Mouse (Mus musculus) kidney, postnatal 4 days (tissue): ENCODE measurements around the gene Bcar3.

Source experiments
- DNase-seq, 2 experiments: peaks; one replicate each; pipeline ENCODE4 v3.0.0; 2021; ENCODE audit warnings: mixed read lengths in 2 of 2

The Bcar3 gene

DNA sequence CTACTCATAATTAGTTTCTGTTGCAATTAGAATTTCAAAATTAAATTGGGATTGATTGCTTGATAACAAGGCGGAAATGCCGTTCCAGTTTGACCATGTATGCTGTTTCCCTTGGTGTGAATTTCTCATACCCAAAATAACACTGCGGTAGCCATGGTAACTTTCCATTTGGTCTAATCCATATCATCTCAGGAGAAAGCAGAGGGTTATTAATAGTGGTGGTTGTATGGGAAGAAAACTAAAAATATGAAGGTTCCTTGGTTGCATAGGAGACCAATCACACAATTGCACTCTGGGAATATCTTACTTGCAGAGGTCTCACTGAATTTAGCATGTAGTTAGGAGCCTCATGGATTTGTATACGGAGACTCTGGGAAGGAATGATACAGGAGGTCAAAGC is 191.8 kb downstream of the Bcar3 start:
- no peak for DNase-seq

DNA sequence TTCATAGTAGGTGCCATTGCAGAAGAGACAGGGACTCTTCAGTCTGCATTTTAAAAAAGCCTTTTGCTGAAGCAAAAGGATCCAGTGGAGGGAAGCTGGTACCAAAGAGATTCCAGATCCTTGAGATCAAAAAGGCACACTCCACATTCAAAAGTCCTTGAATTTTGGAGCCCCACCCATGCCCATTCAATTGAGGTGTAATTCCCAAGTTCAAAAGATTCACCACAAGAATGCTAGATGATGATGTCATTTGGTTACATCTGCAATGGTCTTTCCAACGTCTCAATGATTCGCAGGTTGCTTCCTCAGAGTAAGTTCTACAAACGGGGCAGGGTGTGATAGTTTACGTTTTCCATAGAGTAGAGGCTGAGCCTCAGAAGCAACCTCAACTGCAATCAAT is 192.3 kb downstream of the Bcar3 start:
- DNase-seq = no peak

GRCm38 (mm10) chr3:122488051-122488754 is 194.3 kb downstream of the Bcar3 start:
- peak in 1 of 2 experiments; percentile 58 for DNase-seq

GRCm38 (mm10) chr3:122490574-122490973 is 196.6 kb downstream of the Bcar3 start:
- DNase-seq = no peak

DNA sequence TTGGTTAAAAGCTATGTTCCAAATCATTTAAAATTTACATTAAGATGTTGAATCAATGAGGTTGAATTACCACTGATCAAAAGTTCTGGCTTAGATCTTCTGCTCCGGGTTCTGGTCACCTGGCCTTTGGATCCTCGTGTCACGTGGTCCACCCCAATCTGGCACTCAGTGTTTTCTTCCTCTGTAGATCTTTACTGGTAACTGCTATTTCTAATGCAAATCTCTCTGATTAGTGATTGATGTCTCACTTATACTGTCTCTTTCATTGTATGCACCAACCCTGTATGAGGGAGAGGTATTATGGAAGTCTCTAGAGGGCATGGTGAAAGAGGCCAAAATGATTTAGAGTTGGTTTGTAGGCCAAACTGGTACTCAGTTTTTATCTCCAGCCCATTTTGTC is 198.1 kb downstream of the Bcar3 start:
- no peak for DNase-seq

DNA sequence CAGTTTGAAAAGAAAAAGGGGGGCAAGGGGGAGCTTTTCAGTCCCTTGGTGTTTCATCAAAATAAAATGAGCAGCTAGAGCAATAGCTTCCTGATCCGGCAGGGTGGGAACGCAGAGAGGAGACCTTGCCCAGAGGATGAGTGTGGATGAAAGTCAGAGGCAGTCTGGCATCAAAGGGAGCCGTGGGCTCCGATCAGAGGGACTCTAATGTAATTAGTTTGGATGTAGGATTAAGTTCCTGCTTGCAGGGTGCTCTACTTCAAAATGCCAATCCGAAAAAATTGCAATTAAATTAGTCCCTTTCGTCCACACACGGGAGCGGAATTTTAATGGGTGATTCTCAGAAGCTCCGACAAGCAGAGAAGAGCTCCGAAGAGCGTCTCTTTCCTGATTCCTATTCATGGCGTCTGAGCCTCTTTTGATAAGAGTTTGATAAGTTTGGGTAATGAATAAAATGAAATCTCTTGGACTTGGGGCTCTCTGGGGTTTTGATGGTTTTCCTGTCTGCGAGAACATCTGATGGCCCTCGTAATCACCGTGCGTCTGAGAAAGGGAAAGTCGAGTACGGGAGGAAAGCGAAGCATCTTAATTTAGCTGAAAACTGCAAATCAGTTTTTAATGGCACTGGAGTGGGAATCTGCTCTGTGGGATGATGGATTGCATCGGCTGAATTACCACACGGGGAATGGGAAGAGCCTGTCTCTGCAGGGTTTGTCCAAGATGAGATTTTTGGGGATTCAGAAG is 199.1 kb downstream of the Bcar3 start:
- no peak for DNase-seq

DNA sequence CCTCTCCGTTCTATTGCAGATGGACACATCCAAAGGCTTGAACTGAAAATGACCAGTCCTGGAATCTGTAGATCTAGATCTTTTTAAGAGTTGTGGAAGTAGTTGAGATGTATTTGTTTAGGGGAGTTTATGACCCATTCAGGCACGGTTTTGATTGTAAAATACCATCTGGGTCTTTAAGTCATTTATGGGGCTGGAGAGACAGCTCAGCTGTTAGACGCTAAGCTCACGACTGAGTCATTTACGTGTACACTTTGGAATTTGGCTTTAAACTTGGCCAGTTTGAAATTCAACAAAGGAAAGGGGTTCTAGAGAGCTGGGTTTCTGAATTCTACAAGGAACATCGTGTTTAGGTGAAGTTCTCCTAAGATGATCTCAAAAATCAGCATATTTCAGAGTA is 200.8 kb downstream of the Bcar3 start:
- no peak for DNase-seq

GRCm38 (mm10) chr3:122497871-122498270 is 203.9 kb downstream of the Bcar3 start:
- no peak for DNase-seq

DNA sequence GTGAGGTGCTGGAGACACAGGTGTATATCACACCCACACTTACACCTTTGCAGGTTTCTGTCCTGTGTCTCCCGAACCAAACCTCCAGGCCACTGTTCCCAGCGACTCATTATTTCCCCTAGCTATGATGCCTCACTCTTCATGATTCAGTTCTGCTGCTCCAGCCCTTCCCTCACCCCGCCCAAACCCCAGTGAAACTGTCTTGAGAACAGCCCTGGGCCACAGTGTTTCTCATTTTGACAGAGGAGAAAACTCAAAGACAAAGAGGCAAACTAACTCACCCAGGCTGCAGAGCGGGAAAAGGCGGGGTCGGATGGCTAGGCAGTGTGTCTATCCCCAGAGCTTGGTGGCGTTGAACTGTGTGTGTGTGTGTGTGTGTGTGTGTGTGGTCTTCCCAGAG is 204.6 kb downstream of the Bcar3 start:
- no peak for DNase-seq

- no peak for DNase-seq
Measured at GRCm38 (mm10) chr3:122499647-122500046, 205.7 kb downstream of the Bcar3 start.

DNA sequence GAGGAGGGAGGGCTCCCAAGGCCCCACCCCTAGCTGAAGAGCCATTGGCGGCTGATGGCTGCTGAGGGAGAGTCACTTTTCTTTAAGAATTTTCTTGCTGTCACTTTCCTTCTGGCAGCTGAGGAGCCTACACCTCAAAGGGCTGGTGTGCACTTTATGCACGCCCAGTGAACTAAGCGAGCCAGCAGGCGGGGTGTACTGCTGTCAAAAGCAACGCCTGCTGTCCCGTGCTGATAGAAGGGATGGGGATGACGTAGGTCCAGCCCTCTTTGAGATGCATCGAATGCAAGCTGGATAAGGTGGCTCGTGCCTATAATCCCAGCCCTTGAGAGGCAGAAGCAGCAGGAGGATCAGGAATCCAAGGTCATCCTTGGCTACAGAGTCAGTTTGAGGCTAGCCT is 207.0 kb downstream of the Bcar3 start:
- DNase-seq = no peak

GRCm38 (mm10) chr3:122506343-122506916 is 212.5 kb downstream of the Bcar3 start:
- no peak for DNase-seq

GRCm38 (mm10) chr3:122507826-122508225 is 213.9 kb downstream of the Bcar3 start:
- no peak for DNase-seq

DNA sequence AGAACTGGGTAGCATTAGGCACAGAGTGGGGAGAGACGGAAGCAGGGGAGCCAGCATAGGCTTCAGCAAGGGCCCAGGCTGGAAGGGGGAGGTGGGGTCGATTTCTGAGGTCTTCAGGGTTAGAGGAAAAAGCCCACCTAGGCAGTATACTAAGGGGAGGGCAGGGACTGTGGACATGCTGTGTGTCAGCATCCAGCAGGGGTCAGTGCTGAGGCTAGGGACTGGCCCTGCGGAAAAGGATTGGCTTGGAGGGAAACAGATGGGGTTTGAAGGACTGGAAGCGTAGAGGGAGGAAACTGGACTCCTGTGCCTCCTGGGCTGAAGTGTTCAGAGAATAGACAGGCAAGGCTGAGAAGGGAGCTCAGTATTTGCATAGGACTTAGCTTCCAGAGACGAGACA is 215.1 kb downstream of the Bcar3 start:
- peak; percentile 87 to 88 for DNase-seq

DNA sequence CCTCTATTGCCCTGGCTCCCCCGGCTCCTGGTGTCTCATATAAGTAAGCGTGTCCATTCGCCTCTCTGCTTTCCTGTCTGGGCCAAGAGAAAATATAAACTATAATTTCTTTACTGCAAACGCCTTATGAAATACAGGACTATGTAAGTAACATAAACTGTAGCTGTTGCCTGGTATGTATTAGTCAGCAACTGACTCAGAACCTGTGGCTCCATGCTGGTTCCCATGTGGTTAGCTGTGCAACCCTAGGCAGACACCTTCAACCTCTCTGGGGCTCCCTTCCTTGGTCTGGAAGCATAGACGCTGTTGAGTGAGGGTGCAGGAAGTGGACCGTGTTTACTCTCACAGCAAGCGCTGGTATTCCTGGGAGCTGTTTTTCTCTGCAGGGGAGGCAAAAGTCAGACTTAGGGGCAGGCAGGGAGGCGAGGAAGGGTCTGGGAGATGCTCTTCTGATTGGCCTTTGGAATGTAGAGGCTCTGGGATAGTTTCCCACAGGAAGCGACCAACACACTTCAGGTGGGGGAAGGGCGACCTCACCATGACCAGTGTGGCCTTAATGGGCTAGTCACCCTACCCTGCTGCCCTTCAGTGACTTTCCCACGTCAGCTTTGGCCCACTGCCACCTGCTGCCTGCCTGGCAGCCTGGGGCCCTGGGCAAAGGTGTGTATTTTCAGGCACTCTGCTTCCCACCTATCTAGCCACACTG is 215.8 kb downstream of the Bcar3 start:
- DNase-seq = peak; percentile 90 to 93

DNA sequence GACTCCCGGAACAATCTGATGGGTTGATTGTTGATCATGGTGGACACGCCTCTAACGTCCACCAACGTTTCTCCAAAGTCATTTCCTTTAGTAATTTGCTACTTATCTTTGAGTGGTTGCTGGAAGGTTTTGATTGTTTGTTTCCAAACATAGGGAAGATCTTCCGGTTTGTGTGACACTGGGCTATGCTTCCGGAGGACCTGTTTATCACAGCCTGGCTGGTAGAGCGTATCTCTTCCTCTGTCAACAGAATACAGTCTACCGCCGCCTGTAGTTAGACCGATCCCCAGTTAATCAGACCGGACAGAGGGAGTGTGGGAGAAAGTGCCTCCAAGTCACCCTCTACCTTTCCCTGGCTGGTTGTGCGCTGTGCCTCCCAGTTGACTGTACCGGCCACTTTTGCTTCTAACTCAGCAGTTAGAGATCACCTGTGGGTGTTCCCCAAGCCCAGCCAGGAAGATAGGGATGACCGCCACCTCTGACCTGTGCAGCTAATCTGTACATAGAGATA is 216.4 kb downstream of the Bcar3 start:
- DNase-seq = peak in 1 of 2 experiments; percentile 50

GRCm38 (mm10) chr3:122510932-122511331 is 217.0 kb downstream of the Bcar3 start:
- DNase-seq = peak in 1 of 2 experiments; percentile 40

DNA sequence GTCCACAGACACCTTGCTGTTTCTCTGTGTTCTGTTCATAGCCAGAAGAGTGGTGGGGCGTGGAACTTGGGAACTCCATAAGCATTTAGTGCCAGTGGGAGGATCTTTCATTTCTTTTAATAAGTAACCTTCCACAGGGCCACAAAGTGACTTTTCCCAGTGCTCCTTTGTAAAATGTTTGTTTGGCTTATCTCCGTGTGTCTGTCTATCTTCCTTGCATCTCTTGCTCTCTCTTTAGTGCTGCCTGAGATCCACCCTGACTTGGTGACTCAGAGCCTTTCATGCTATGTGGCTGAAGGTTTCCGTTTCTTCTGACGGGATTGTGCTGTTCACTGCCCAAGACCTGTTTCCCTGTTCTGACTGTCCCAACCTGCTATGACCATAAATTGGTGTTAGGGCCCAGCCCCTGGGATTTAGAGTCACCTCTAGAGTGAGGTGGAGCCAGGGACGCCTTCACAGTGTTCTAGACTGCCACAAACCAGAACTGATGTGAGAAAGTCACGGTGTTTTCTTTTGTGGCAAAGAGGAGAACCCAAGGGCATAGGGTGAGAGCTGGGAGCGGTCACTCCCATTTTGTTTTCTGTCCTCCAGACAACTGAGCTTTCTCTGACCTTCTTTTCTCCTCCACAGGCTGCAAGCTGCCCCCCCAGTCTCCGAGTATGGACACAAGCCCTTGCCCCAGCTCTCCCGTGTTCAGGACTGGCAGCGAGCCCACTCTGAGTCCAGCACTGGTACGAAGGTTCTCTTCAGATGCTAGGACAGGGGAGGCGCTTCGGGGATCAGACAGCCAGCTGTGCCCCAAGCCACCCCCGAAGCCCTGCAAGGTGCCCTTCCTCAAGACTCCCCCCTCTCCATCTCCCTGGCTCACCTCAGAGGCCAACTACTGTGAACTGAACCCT is 218.0 kb downstream of the Bcar3 start:
- DNase-seq = peak in 1 of 2 experiments; percentile 66

DNA sequence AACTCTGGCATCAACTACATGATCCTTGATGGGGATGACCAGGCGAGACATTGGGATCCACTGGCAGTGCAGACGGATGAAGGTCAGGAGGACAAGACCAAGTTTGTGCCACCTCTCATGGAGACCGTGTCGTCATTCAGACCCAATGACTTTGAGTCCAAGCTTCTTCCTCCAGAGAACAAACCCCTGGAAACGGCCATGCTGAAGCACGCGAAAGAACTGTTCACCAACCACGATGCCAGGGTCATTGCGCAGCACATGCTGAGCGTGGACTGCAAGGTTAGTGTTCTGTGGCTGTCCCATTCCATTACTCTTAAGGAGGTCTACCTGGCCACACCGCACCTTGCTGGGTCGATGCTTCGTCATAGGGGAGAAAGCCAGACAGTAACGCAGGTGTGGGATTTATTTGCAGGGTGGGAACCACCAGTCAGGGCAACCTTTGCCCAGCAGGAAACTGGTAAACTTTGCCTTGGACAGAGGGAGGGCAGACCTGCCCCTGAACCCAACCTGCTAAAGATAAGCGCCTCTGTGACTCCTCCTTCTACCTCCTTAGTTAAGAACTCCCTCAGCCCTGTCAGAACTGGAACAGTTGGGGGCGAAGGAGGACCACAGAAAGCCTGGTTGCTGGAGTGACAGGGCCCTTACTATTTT is 218.9 kb downstream of the Bcar3 start:
- peak in 1 of 2 experiments; percentile 22 for DNase-seq

DNA sequence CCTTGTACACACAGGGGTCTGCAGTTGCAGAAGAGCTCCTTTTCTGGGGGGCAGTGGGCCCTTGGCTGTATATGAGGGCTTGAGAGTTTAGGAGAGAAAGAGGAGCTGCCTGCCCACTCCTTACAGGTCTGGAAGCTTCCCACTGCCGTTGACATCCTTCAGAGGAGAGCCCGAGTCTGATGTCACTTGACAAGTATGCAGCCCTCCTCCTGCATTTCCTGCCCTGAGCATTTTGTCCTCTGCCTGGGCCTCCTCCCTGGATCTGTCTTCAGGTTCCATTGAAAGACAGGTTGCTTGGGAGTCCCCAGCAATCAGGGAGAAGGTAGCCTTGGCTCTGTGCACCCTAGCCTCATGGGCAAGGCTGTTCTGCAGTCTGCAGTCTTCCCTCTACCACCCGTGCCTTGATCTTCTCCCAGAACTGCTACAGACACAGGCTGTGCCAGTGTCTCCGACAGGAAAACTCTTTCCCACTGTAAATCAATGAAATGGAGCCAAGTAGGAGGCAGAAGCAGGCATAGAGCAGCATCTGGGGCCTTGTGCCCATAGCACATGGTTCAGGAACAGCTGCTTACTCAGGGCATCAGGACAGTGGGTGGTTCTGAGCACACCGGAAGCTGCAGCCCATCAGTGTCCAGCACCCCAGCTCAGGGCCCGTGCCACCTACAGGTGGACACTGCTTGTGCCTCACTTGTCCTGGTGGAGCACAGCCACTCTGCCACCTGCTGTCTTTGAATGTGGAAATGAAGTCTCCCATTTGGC is 221.8 kb downstream of the Bcar3 start:
- DNase-seq = no peak

DNA sequence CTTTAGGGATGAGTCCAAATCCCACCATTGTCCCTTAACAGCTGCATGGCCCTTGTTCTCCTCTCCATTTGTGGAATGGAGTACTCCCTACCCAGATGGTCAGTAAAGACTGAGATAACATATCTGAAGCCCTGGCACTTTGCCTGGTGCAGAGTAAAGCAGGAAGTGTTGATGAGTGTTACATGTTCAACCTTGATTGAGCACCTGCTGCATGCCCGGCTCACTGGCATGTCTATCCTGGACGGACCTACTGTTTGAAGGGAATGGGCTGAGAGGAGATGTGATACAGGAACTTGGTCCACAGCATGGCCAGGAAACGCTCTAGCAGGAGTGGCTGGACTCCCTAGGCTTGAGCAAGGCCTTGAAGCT is 222.4 kb downstream of the Bcar3 start:
- DNase-seq = no peak
